Mouse (Mus musculus): ENCODE data around the gene Hhipl1. TPM values are rescaled to one million over a fixed set of nuclear protein-coding genes. Genes with fewer than 3 reads are reported as not detected.

Hhipl1 gene
- polyA plus RNA-seq (2015; fragmentation: Nextera tagmentation; extraction: Ambion mirVana), result 0.43 and 0.59 TPM in 2 replicates

DNA sequence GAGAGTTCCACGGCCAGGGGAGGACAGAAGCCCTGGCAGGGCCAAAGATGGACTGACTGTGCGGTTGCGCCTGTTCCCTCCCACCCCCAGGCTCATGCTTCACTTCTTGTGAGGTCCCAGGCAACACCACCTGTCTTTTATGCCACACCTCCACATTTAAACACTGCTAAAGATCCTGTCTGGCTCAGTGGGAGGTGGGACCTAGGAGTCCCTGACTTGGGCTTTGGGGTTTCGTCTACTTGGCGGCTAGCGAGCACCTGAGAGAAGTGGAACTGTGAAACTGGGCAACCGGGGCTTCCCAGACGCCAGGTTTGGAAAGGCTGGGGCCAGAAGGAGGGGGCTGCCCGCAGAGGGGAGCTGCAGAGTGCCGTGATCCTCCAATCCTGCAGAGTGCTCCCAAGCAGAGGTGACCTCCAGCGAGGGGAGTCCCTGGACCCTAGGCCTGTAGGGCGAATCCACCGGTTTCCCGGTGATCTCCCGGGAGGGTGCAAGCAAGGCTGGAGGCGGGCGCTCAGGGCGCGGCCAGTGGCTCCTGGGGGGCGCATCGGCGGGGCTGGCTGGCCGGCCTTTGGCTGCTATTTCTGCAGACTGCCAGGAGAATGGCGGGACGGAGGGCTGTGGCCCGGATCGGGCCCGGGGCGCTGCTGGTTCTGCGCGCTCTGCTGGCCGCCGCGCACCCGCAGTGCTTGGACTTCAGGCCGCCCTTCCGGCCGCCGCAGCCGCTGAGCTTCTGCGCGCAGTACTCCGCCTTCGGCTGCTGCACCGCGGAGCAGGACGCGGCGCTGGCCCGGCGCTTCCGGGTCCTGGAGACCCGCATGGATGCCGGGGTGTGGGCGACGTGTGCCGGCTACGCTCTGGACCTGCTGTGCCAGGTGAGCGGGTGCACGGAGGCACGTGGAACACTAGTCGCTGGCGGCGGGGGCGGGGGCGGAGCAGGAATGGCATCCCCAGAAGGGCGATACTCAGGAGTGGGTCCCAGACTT, at the start of gene Hhipl1:
Hhipl1 (plus strand) TSS at position 459 of the 983 bp plus-strand sequence.

DNA sequence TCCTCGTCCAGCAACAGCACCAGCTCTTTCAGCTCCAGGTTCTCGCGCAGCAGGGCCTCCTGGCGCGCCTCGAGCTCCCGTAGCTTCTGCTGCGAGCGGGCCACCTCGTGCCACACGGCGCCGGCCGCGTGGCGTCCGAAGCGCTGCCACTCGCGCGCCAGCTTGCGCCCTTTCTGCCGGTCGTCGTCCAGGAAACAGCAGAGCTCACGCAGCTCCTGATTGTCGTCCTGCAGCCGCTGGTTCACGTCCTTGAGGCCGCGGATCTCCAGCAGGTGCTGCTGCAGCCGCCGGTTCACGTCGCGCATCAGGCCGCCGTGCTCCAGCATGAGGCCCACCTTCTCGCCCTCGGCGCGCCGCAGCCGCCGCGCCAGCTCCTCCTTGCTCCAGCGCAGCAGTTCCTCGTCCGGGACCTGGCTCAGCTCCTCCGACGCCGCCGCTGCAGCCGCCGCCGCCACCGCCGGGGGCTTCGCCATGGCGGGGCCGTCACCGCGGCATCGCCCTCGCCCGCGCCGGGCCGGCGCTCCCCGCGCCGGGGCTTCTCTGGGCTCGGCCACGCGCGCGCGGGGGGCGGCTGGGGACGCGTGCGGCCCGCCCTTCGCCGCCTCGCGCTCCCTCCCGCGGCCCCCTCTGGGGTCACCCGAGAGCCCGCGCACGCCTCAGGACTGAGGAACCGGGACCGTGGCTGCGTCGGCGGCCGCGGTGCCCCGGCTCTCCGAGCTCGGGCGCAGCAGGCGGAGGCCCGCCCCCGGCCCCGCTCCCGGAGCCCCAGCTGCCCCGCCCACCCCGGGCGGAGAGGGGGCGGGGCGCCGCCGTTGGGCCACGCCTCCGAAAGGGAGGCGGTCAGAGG, 31.2 kb upstream of the Hhipl1 start, which contains the start of gene Ccdc85c:
Ccdc85c (minus strand) TSS at position 765 of the 847 bp plus-strand sequence.

DNA sequence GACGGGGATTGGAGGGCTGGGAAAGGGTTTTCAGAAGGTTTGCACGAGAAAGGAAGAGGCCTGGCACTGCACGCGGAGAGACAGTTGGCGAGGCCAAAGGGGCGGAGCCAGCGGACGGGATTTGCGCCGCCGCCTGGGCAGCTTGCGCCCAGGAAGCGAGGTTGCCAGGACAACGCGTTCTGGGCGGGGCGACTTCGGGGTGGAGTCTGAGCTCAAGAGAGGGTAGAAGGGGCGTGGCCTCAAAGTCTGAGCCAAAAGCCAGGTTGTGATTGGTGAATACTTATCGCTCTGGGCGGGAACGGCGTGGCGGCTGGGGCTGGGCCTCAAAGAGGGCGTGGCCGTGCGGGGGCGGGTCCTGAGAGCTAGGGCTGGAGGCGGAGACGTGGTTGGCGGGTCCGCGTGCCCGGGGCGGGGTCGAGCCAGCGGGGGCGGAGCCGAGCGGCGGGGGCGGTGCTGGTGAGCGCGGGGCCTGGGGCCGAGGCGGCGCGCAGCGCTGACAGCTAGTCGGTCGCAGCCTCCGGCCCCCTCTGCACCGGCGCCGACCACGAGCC, 27.9 kb downstream of the Hhipl1 start, which contains the start of gene Cyp46a1:
Cyp46a1 (plus strand) TSS at position 487 of the 551 bp plus-strand sequence.

DNA sequence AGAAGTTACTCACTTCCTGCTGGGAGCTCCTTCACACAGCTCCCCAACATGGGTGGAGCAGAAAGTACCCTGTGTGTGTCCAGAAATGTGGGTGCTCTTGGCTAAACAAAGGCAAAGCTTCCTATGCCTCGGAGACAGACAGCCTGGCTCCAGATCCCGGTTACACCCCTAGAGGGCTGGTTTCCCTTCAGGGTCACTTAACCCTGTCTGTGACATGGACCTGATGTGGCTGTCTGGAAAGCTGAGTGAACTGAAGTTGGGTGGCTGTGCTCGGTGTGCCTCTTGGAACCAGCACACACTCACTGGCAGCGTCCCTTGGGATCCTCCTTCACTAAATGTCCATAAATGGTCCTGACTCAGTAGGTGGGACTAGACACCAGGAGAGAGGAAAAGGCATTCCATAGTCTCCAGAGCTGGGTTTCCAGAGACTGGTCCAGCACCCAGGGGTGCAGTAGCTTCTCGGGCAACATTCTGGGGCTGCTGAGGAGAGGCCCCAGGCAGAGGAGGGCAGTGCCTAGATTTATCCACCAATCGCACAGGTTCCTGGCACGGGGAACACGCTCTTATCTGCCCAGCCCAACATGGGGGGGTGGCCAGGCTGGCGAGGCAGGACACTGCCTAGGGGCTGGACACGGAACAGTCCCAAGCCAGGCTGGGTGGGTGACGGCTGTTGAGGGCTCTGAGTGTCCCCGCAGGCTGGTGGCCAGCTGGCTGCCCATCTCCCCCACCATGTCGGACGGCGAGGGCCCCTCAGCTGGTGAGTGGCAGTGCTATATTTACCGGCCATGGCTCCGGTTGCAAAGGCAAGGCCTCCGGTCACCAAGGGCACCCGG, 64.7 kb downstream of the Hhipl1 start, which contains the start of gene Eml1:
Eml1 (plus strand) TSS at position 362 of the 833 bp plus-strand sequence.

Other genes starting within 250 kb of the Hhipl1 start
- gene Setd3, start 127.0 kb upstream of the Hhipl1 start, polyA plus RNA-seq (2015; fragmentation: Nextera tagmentation; extraction: Ambion mirVana), result 43.9 and 46.1 TPM in 2 replicates
- gene Ccnk, start 126.7 kb upstream of the Hhipl1 start, polyA plus RNA-seq (2015; fragmentation: Nextera tagmentation; extraction: Ambion mirVana), result 3.9 and 4.5 TPM in 2 replicates
- gene Ccdc85c, start 30.8 kb upstream of the Hhipl1 start, polyA plus RNA-seq (2015; fragmentation: Nextera tagmentation; extraction: Ambion mirVana), result 1.5 and 1.8 TPM in 2 replicates
- 2.9 and 5.5 TPM in 2 replicates for gene Cyp46a1, start 28.1 kb downstream of the Hhipl1 start, polyA plus RNA-seq (2015; fragmentation: Nextera tagmentation; extraction: Ambion mirVana)
- 14.6 and 19.3 TPM in 2 replicates for gene Eml1, start 64.7 kb downstream of the Hhipl1 start, polyA plus RNA-seq (2015; fragmentation: Nextera tagmentation; extraction: Ambion mirVana)
- gene Evl, start 248.4 kb downstream of the Hhipl1 start, polyA plus RNA-seq (2015; fragmentation: Nextera tagmentation; extraction: Ambion mirVana), result 29.3 and 37.4 TPM in 2 replicates